Mouse (Mus musculus) limb, embryonic 10.5 days (tissue): ENCODE data around the gene Zdhhc13. TPM values are rescaled to one million over a fixed set of nuclear protein-coding genes. Genes with fewer than 3 reads are reported as not detected.
A peak's percentile ranks its signal among the peaks of the same experiment; 100 is the strongest.

Source experiments
- DNase-seq: peaks from one replicate; pipeline ENCODE4 v3.0.0-alpha.2; 2017; ENCODE audit warnings: low spot score
- H3K27ac ChIP-seq: fragments of 300-500 bp; sonication (generic); 2 replicates; pipeline ENCODE4 v1.5.1; 2016; ENCODE audit warnings: mild to moderate bottlenecking
- H3K27me3 ChIP-seq: fragments of 300-500 bp; sonication (generic); 2 replicates; pipeline ENCODE4 v1.6.1; 2016; ENCODE audit warnings: low read depth, mild to moderate bottlenecking; ENCODE audit not compliant: poor library complexity, severe bottlenecking
- H3K36me3 ChIP-seq: fragments of 300-500 bp; sonication (generic); 2 replicates; pipeline ENCODE4 v1.6.1; 2016; ENCODE audit warnings: mild to moderate bottlenecking, moderate library complexity
- H3K4me1 ChIP-seq: fragments of 300-500 bp; sonication (generic); 2 replicates; pipeline ENCODE4 v1.6.1; 2016
- H3K4me3 ChIP-seq: fragments of 300-500 bp; sonication (generic); 2 replicates; pipeline ENCODE4 v1.5.1; 2016; ENCODE audit warnings: mild to moderate bottlenecking, moderate library complexity
- H3K9me3 ChIP-seq: fragments of 300-500 bp; sonication (generic); replicated peaks from 2 replicates; pipeline ENCODE4 v1.6.1; 2016; ENCODE audit warnings: mild to moderate bottlenecking
- WGBS: fragments of 180-500 bp; shearing (Covaris S2); methylation state at CpG from one replicate; pipeline ENCODE4 v1.1.7; 2016; 5-methylcytosine and 5-hydroxymethylcytosine counted together
- polyA plus RNA-seq: library from polyadenylated mRNA; unstranded; fragments of >200 nt; fragmentation: Nextera tagmentation; extraction: Ambion mirVana; gene quantifications from 2 replicates; pipeline ENCODE4 v1.2.1, GENCODE M21; 2016

Gene Zdhhc13
- polyA plus RNA-seq, 1 experiment from 2014 or later, result 31.1 TPM

- no peaks in the 10 kb centered on the region for H3K27me3 ChIP-seq
- H3K27ac ChIP-seq, result no peak overlapping the region
- DNase-seq, result no peak
- no peaks in the 10 kb centered on the region for H3K4me1 ChIP-seq
- no peaks in the 10 kb centered on the region for H3K36me3 ChIP-seq
- H3K9me3 ChIP-seq, result no peaks in the 10 kb centered on the region
- 95% methylated on average over 3 of the region's 3 CpGs for WGBS
- no peak overlapping the region for H3K4me3 ChIP-seq
Measured at GRCm38 (mm10) chr7:48855461-48855860, 66.7 kb downstream of the Zdhhc13 start.

DNA sequence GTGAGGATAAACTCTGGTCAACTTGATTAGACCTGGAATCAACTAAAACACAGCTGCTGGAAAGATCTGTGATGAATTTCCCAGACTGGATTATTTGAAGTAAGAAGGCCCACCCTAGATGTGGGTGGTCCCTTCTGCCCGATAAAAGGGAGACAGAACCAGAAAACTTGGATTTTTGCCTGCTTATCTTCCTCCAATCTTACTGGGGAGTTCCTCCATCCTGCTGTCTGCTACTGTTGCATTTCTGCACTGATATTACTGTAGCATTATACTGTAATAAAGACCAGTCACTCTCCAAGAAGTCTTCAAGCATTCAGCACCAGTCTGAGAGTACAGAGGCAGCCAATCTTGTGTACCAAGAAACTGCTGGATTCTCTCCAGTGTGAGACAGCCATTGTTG is 69.5 kb downstream of the Zdhhc13 start:
- Histone ChIP-seq H3K4me1 (no peaks in the 10 kb centered on the region), H3K9me3 (no peaks in the 10 kb centered on the region), H3K27ac (no peak overlapping the region), H3K36me3 (no peaks in the 10 kb centered on the region), H3K27me3 (no peaks in the 10 kb centered on the region), H3K4me3 (no peak overlapping the region)
- no peak for DNase-seq
- 85% methylated on average over 1 of the region's 1 CpGs for WGBS

DNA sequence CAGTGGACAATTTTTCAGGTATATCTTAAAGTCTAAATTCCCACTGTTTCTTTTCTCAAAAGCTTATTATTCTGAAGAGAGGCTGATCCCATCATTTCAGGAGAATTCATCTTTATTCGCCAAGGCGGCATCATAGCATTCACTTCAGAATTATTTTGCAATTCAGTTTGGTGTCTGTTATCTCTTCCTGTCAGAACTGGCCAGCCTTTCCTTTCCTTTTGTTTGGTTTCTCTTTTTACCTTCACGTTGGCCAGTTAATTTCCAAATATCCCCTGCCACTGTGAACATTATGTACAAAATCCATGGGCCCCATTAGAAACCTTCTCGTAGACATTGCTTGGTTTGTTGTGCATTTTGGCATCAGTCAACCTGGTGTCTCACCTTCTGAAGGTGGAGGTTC is 70.6 kb downstream of the Zdhhc13 start:
- Histone ChIP-seq H3K36me3 (peaks cover 5% of the 10 kb centered on the region; the same call in 1 of the 2 replicates), H3K9me3 (no peaks in the 10 kb centered on the region), H3K4me3 (no peak overlapping the region), H3K4me1 (no peaks in the 10 kb centered on the region), H3K27me3 (no peaks in the 10 kb centered on the region), H3K27ac (no peak overlapping the region)
- WGBS, result 92% methylated on average over 4 of the region's 4 CpGs
- no peak for DNase-seq

DNA sequence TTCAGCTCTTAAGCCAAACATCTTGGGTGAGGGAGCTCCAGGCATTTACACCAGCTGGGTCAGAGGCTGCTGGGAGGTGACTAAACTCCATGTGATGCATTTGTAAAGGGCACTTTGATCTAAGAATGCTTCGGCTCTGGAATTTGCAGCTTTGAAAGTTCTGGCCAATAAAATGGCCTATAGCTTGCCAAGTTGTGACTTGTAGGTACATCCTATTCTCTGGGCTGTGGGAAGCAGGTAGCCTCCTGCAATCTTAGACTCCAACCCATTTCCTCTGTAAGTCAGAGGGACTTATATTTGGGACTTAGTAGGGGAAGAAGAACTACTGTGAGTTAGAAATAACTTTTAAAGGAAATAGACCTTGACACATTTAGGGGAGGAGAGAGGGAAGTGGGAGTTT is 72.1 kb downstream of the Zdhhc13 start:
- WGBS, result 25% methylated on average over 1 of the region's 1 CpGs
- H3K36me3 ChIP-seq, result peaks cover 20% of the 10 kb centered on the region
- no peaks in the 10 kb centered on the region for H3K4me1 ChIP-seq
- H3K4me3 ChIP-seq, result no peak overlapping the region
- H3K27ac ChIP-seq, result no peak overlapping the region
- no peaks in the 10 kb centered on the region for H3K9me3 ChIP-seq
- no peak for DNase-seq
- H3K27me3 ChIP-seq, result no peaks in the 10 kb centered on the region

DNA sequence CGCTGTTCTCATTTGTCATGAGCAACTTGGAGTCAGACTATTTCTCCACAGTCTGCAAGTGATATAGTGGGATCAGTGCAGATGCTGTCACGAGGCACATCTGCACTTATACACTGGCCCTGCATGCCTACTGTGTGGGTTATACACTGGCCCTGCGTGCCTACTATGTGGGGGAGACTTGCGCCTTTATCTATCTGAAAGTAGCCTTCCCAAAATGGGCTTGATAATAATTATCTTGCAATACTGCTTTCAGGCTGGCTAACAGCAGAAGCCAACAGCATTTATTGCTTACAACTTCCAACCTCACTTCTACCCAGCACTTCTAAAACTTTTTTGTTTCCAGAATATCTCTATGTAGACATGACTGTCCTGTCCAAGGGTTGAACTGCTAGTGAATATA is 73.0 kb downstream of the Zdhhc13 start:
- Histone ChIP-seq H3K36me3 (peaks cover 29% of the 10 kb centered on the region), H3K27ac (no peak overlapping the region), H3K27me3 (no peaks in the 10 kb centered on the region), H3K9me3 (no peaks in the 10 kb centered on the region), H3K4me1 (no peaks in the 10 kb centered on the region), H3K4me3 (no peak overlapping the region)
- no peak for DNase-seq
- 94% methylated on average over 4 of the region's 4 CpGs for WGBS

- no peaks in the 10 kb centered on the region for H3K9me3 ChIP-seq
- peaks cover 53% of the 10 kb centered on the region for H3K36me3 ChIP-seq
- DNase-seq, result no peak
Measured at GRCm38 (mm10) chr7:48864199-48864598, 75.4 kb downstream of the Zdhhc13 start.

DNA sequence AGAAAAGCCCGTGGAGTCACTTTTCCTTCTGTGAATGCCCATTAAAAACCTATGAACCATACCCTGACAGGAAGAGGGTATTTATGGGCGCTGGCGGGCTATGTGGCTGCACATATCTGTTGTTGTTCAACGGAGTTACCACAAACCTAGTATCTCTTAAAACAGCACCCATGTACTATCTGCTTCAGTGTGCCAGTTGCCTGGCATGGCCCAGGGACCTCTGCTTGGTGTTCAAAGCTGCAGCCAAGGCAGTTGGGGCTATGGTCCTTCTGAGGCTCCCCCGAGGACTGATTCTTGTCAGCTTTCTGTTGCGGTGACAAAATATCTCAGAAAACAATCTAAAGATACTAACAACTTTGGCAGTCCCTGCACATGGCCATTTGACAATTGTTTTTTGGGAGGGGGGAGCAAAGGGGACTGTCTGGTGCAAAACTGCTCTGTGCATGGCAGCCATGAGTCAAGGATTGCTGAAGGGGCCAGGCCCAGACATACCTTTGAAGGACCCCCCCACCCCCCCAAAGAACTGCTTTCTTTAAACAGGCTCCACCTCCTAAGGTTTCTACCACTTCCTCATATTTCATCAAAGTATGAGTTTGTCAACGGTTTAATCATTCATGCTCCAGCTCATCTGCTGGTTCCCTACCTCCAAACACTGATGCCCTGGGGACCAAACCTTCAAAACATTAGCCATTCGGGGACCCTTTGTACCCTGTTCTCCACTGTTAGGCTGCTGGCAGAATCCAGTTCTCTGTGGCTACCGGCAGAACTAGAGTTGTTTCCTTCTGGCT is 76.1 kb downstream of the Zdhhc13 start:
- no peaks in the 10 kb centered on the region for H3K27me3 ChIP-seq
- H3K36me3 ChIP-seq, result peaks cover 60% of the 10 kb centered on the region

More at GRCm38 (mm10) chr7:48864199-48864598, 75.4 kb downstream of the Zdhhc13 start:
- Histone ChIP-seq H3K27me3 (no peaks in the 10 kb centered on the region), H3K27ac (no peak overlapping the region), H3K4me3 (no peak overlapping the region), H3K4me1 (no peaks in the 10 kb centered on the region)

DNA sequence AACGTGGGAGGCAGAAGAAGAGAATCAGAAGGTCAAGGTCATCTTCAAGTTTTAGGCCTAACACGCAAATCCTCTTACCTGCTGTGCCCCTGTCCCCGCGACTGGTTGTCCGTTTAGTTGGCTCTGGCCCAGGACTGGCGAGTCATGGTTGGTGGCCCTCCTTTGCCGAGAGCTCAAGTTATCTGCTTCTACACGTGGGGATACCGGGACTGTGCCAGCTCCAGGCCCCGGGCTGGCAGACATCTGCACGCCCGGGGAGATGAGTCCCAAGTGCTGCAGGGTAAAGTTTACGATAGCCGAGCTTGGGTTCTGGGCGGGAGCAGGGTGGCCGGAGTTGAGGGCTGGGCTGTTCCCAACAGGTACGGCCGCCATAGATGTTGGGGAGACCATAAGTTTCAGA is 78.8 kb downstream of the Zdhhc13 start:
- Histone ChIP-seq H3K27me3 (no peaks in the 10 kb centered on the region), H3K4me3 (no peak overlapping the region), H3K36me3 (peaks cover 87% of the 10 kb centered on the region), H3K27ac (no peak overlapping the region), H3K9me3 (no peaks in the 10 kb centered on the region), H3K4me1 (no peaks in the 10 kb centered on the region)
- 95% methylated on average over 18 of the region's 18 CpGs for WGBS
- no peak for DNase-seq

More for the DNA sequence above, 76.1 kb downstream of the Zdhhc13 start:
- Histone ChIP-seq H3K27ac (no peak overlapping the region), H3K9me3 (no peaks in the 10 kb centered on the region), H3K4me1 (no peaks in the 10 kb centered on the region), H3K4me3 (no peak overlapping the region)
- DNase-seq, result no peak
- WGBS, result 92% methylated on average over 9 of the region's 9 CpGs

- Histone ChIP-seq H3K9me3 (no peaks in the 10 kb centered on the region), H3K36me3 (peaks cover 100% of the 10 kb centered on the region), H3K27ac (no peak overlapping the region), H3K27me3 (no peaks in the 10 kb centered on the region), H3K4me3 (no peak overlapping the region), H3K4me1 (no peaks in the 10 kb centered on the region)
- WGBS, result 90% methylated on average over 6 of the region's 6 CpGs
- no peak for DNase-seq
Measured at GRCm38 (mm10) chr7:48870144-48870543, 81.3 kb downstream of the Zdhhc13 start.

DNA sequence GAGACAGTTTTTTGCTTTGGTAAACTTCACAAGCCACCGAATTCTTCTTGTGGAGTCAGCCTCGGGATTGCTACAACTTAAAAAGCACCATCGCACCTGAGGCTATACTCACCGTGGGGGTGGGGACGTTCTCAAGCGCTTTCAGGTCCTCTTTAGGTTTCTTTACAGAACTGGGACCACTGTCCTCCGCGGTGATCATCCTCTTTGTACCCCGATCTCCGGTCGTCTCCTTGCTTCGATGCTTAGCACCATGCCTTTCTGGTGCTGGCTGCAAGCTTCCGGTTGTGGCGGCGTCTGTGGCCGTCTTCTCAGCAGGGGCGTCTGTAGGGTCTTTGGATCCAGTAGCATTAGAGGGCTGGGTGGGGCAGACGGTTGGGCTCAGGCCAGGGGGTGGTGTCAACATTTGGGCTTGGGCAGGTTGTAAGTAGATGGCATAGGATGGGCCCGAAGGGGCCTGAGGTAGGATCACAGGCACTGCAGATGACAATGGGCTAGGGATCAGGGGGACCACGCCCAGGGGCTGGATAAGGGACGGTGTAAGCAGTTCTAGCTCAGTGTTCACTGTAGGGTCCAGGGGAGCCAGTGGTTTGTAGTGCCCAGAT is 81.9 kb downstream of the Zdhhc13 start:
- H3K27ac ChIP-seq, result no peak overlapping the region
- H3K27me3 ChIP-seq, result no peaks in the 10 kb centered on the region
- WGBS, result 92% methylated on average over 21 of the region's 21 CpGs
- H3K36me3 ChIP-seq, result peaks cover 100% of the 10 kb centered on the region
- no peak overlapping the region for H3K4me3 ChIP-seq
- no peak for DNase-seq
- H3K4me1 ChIP-seq, result no peaks in the 10 kb centered on the region
- H3K9me3 ChIP-seq, result no peaks in the 10 kb centered on the region

DNA sequence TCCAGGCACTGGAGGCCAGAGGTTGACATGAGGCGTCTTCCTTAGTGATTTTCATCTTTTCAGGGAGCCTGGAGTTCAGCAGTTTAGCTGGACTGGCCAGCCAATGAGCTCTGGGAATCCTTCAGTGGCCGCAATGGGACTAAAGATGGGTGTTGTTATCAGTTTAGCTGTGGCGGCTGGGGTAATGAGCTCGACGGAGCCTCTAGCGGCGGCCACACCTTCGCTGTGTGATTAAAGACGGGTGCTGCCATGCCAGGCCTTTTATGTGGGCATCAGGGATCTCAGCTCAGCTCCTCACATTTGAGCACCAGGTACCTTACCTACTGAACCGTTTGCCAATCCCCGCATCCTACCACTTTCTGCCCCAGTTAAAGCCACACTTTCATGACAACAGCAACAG is 82.5 kb downstream of the Zdhhc13 start:
- no peaks in the 10 kb centered on the region for H3K4me1 ChIP-seq
- no peaks in the 10 kb centered on the region for H3K9me3 ChIP-seq
- WGBS, result 92% methylated on average over 11 of the region's 11 CpGs
- no peak for DNase-seq
- peaks cover 99% of the 10 kb centered on the region for H3K36me3 ChIP-seq
- H3K4me3 ChIP-seq, result no peak overlapping the region
- H3K27ac ChIP-seq, result no peak overlapping the region
- H3K27me3 ChIP-seq, result no peaks in the 10 kb centered on the region

DNA sequence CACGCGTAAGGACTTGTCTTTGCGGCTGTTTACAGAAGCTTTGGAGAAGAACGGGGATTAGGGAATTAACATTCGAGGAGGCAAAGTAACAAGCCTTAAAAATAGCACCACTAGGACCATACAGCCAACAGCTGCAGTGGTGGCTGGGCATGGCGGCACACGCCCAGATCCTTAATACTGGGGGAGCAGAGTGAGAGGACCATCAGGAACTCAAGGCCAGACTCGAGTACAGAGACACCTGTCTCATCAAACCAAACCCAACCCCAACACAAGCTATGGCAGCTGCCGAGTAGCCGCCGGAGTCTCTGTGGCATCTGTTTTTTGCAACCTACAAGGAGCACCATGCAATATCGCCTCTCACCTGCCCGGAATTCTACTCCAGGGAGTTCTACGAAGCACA is 86.3 kb downstream of the Zdhhc13 start:
- no peaks in the 10 kb centered on the region for H3K27me3 ChIP-seq
- peaks cover 8% of the 10 kb centered on the region; the same call in 1 of the 2 replicates for H3K4me1 ChIP-seq
- no peaks in the 10 kb centered on the region for H3K9me3 ChIP-seq
- H3K27ac ChIP-seq, result no peak overlapping the region
- peaks cover 86% of the 10 kb centered on the region for H3K36me3 ChIP-seq
- H3K4me3 ChIP-seq, result no peak overlapping the region
- DNase-seq, result no peak
- 96% methylated on average over 14 of the region's 14 CpGs for WGBS

- H3K9me3 ChIP-seq, result no peaks in the 10 kb centered on the region
- 75% methylated on average over 4 of the region's 4 CpGs for WGBS
- peaks cover 13% of the 10 kb centered on the region; the same call in 1 of the 2 replicates for H3K4me1 ChIP-seq
- no peaks in the 10 kb centered on the region for H3K27me3 ChIP-seq
- peaks cover 71% of the 10 kb centered on the region for H3K36me3 ChIP-seq
- no peak overlapping the region for H3K27ac ChIP-seq
- DNase-seq, result peak; percentile 43
- H3K4me3 ChIP-seq, result no peak overlapping the region
Measured at GRCm38 (mm10) chr7:48876526-48876925, 87.7 kb downstream of the Zdhhc13 start.
